In genomic region chr4:149773408-149774093, GRCm38 (mm10) we compare ENCODE assay signal across 7 mouse cellular contexts. TPM values are rescaled to one million over a fixed set of nuclear protein-coding genes. Genes with fewer than 3 reads are reported as not detected.
DNase-seq lines count a peak whose midpoint lies in the region; ATAC-seq lines count a peak whose summit lies in the region.

No protein-coding gene starts in this region.

- no peaks in the 10 kb centered on the region for H3K36me3 ChIP-seq in lung, embryonic 16.5 days (ENCODE audit: control insufficient read depth, insufficient read depth, low read length)
- no peaks in the 10 kb centered on the region for H3K36me3 ChIP-seq in embryonic facial prominence, embryonic 15.5 days

- peaks cover 18% of the 10 kb centered on the region for H3K4me1 ChIP-seq in lung, embryonic 16.5 days (replicated peaks; ENCODE audit: control insufficient read depth, insufficient read depth, low read length)
- peaks cover 14% of the 10 kb centered on the region for H3K4me1 ChIP-seq in embryonic facial prominence, embryonic 15.5 days

- WGBS in lung, embryonic 16.5 days: under 1% methylated on average over 63 of the region's 65 CpGs
- under 1% methylated on average over 61 of the region's 65 CpGs for WGBS in embryonic facial prominence, embryonic 15.5 days

- H3K9me3 ChIP-seq in lung, embryonic 16.5 days (ENCODE audit: control insufficient read depth, low read length): no peaks in the 10 kb centered on the region
- H3K9me3 ChIP-seq in embryonic facial prominence, embryonic 15.5 days (replicated peaks): no peaks in the 10 kb centered on the region

- peak overlapping the region; percentile 78 for H3K9ac ChIP-seq in lung, embryonic 16.5 days (ENCODE audit: low read length)
- H3K9ac ChIP-seq in embryonic facial prominence, embryonic 15.5 days: peak overlapping the region; percentile 62

- H3K4me2 ChIP-seq in lung, embryonic 16.5 days (ENCODE audit: low read depth, low read length): peak overlapping the region; percentile 100
- H3K4me2 ChIP-seq in embryonic facial prominence, embryonic 15.5 days (replicated peaks): peak overlapping the region; percentile 99

- no peak; the same call in 1 of the 2 replicates for ATAC-seq in lung, embryonic 16.5 days (ENCODE audit: low read depth)
- peak; percentile 26 for ATAC-seq in embryonic facial prominence, embryonic 15.5 days (ENCODE audit: insufficient number of reproducible peaks, low FRiP score, low TSS enrichment, low read depth)
- ATAC-seq in megakaryocyte-erythroid progenitor cell, adult 5-6 weeks (replicated peaks; ENCODE audit: low FRiP score, low TSS enrichment, poor library complexity, severe bottlenecking): peak; percentile 42

- no peak overlapping the region for H3K27ac ChIP-seq in lung, embryonic 16.5 days (ENCODE audit: low read length)
- no peak overlapping the region; the same call in 1 of the 2 replicates for H3K27ac ChIP-seq in embryonic facial prominence, embryonic 15.5 days (replicated peaks)

- no peak for DNase-seq in lung, postnatal 36 days
- peak; percentile 55 to 72 for DNase-seq in adrenal gland, postnatal 36 days
- DNase-seq in induced T-regulatory cell, adult 2 months (ENCODE audit: low read depth): peak; percentile 53
- DNase-seq in layer of hippocampus, adult 8-10 months (ENCODE audit: low spot score in 2 of 2): no peak

- no peaks in the 10 kb centered on the region for H3K27me3 ChIP-seq in lung, embryonic 16.5 days (ENCODE audit: control insufficient read depth, insufficient read depth, low read depth, low read length)
- peaks cover 2% of the 10 kb centered on the region; the same call in 1 of the 2 replicates for H3K27me3 ChIP-seq in embryonic facial prominence, embryonic 15.5 days

- H3K4me3 ChIP-seq in lung, embryonic 16.5 days (ENCODE audit: low read length): peak overlapping the region; percentile 73
- peak overlapping the region; percentile 67 for H3K4me3 ChIP-seq in embryonic facial prominence, embryonic 15.5 days (replicated peaks)

RNA-seq across cellular contexts. Expression of gene Slc25a33, which starts 0.5 kb away (rescaled TPM):
- 5.8 TPM in 2 replicates for polyA plus RNA-seq in lung, embryonic 16.5 days (2015; fragmentation: Nextera tagmentation; extraction: Ambion mirVana)
- 10 to 100 TPM; 18.3 to 31.6 TPM for total RNA-seq in adrenal gland, postnatal 36 days (2021)
- 10.8 TPM in 2 replicates for polyA plus RNA-seq in embryonic facial prominence, embryonic 15.5 days (2015; fragmentation: Nextera tagmentation; extraction: Ambion mirVana)
- total RNA-seq in megakaryocyte-erythroid progenitor cell, adult 5-6 weeks (2014; fragmentation: Nextera tagmentation): 8.1 and 9.5 TPM in 2 replicates
- 9.3 and 16.3 TPM in 2 replicates for total RNA-seq in megakaryocyte-erythroid progenitor cell, adult 5-6 weeks (2017)
- total RNA-seq in layer of hippocampus, adult 8-10 months (2022): 10 to 100 TPM; 29.9 to 33.1 (median 31.0) TPM

RNA-seq across cellular contexts. Expression of gene Tmem201, which starts 35.7 kb away (rescaled TPM):
- 22.1 and 26.0 TPM in 2 replicates for polyA plus RNA-seq in lung, embryonic 16.5 days (2015; fragmentation: Nextera tagmentation; extraction: Ambion mirVana)
- total RNA-seq in adrenal gland, postnatal 36 days (2021): 10 to 100 TPM; 29.7 to 31.6 TPM
- polyA plus RNA-seq in embryonic facial prominence, embryonic 15.5 days (2015; fragmentation: Nextera tagmentation; extraction: Ambion mirVana): 27.7 and 28.8 TPM in 2 replicates
- total RNA-seq in megakaryocyte-erythroid progenitor cell, adult 5-6 weeks (2014; fragmentation: Nextera tagmentation): 22.9 and 24.1 TPM in 2 replicates
- 6.4 and 8.1 TPM in 2 replicates for total RNA-seq in megakaryocyte-erythroid progenitor cell, adult 5-6 weeks (2017)
- total RNA-seq in layer of hippocampus, adult 8-10 months (2022): 10 to 100 TPM; 63.5 to 75.6 (median 74.5) TPM

Comparison
In these comparisons a context has a peak if more than half of its experiments do, and no peak if none do; other contexts are left out.
1. DNase-seq: peak in adrenal gland, postnatal 36 days (2 of 2) and induced T-regulatory cell, adult 2 months (single experiment); none in lung, postnatal 36 days (single experiment) and layer of hippocampus, adult 8-10 months (0 of 2).